13 mouse cellular contexts compared by ENCODE assay signal in the genomic region with DNA sequence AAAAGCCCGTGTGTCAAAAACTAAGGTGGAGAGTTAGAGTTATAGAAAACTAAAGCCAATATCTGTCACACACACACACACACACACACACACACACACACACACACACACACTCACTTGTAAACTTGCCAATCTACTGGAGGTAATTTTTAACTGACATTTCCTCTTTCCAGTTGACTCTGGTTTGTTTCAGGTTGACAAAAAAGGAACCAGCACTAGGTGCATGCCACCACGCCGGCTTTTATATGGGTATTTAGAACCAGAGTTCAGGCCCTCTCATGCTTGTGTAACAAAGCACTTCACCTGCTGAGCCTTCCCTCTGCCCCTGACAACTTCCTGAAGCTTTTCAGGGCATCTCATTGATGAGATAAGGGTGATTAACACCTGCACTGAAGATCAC.
"Had no signal": no experiment of that assay in that cellular context is flagged by ENCODE, and none has a peak within 500 bp of the region (broad histone marks: within the 10 kb centered on the region; RNA-seq: fewer than 3 reads in every experiment).

No protein-coding gene starts in this region.

- H3K36me3 ChIP-seq: limb, embryonic 12.5 days; midbrain, embryonic 12.5 days had no signal

- DNase-seq: layer of hippocampus, adult 9-11 months; layer of hippocampus, postnatal 36 days; liver; lung, adult 2 months; lung, postnatal 4 days; right cerebral cortex, postnatal 14 days; thymus, postnatal 36 days had no signal

- ATAC-seq: lung, postnatal 0 days; midbrain, embryonic 16.5 days had no signal

- H3K9me3 ChIP-seq: limb, embryonic 12.5 days; midbrain, embryonic 12.5 days had no signal

- H3K27ac ChIP-seq: kidney, postnatal 0 days; limb, embryonic 12.5 days; liver, embryonic 14.5 days; midbrain, embryonic 12.5 days had no signal

- H3K4me3 ChIP-seq: limb, embryonic 12.5 days; midbrain, embryonic 12.5 days had no signal

- H3K9ac ChIP-seq: limb, embryonic 12.5 days; liver, embryonic 14.5 days; midbrain, embryonic 12.5 days had no signal

- H3K4me2 ChIP-seq: limb, embryonic 12.5 days; midbrain, embryonic 12.5 days had no signal
